Mouse (Mus musculus): ENCODE measurements around the gene Slc39a13.

The Slc39a13 gene

DNA sequence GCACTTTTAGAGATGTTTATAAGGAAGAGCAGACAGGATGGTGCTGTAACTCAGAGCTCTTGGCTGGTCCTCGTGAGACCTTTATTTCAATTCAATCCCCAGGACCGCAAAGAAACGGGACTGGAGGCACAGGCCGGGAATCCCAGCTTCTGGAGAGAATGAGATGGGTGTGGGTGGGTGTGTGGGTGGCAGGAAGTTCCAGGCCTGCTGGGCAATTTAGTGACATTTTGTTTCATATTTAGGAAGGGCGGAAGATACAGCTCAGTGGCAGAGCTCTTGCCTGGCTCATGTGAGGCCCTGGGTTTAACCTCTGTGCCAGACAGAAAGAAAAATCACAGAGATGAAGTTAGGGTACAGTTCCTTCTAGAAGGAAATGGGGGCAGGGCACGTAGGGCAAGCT, 20.0 kb upstream of the Slc39a13 start:
- no peak for DNase-seq (ENCODE audit: extremely low read depth, low read depth, low spot score)

DNA sequence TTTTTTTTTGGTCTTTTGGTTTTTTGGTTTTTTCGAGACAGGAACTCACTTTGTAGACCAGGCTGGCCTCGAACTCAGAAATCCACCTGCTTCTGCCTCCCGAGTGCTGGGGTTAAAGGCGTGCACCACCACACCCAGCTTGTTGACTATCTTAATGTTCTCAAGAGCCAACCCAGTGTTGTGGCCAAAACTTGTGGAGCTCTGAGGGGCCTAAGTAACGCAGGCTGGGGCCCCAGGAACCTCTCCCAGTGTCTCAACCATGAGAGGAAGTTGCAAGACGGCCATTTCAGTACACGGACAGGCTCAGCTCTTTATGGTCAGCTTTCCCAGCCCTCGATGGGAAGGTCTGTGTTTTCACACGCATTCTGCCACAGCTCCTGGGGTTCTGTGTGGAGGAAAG, 18.8 kb upstream of the Slc39a13 start:
- DNase-seq (ENCODE audit: extremely low read depth, low read depth, low spot score): no peak

GRCm38 (mm10) chr2:91087453-91087852, 17.2 kb upstream of the Slc39a13 start:
- no peak for DNase-seq (ENCODE audit: extremely low read depth, low read depth, low spot score)

- DNase-seq (ENCODE audit: extremely low read depth, low read depth, low spot score): no peak
Measured at GRCm38 (mm10) chr2:91086392-91087237, 16.4 kb upstream of the Slc39a13 start.

GRCm38 (mm10) chr2:91085494-91086391, 15.5 kb upstream of the Slc39a13 start:
- DNase-seq (ENCODE audit: extremely low read depth, low read depth, low spot score): no peak

DNA sequence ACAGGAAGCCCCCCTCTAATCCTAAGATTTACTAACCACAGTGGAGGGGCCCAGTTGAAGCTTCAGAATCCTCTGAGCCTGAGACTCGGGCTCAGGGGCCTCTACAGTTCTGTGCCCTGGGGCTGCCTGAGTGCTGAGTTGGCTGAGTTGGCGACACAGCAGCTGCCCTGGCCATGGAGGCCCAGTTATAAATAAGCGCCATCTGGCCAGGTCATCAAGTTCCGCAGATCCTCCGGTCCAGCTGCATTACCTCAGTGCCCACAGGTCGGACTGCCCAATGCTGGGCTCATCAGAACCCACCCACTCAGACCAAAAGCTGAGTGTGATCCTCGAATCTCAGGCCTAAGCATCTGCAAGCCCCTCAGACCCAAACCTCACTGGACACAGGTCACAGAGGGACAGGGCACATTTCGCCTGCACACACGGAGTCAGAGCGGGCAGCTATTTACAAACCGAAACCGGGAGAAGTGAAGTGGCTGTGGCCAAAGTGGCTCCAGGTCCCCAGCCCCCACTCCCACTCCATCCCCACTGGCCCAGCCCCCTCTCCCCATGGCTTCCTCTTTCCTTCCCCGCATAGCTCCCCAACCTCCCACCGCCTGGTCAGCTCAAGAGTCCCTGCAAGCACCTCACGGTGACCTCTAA, 14.1 kb upstream of the Slc39a13 start:
- DNase-seq (ENCODE audit: extremely low read depth, low read depth, low spot score): no peak

- no peak for DNase-seq (ENCODE audit: extremely low read depth, low read depth, low spot score)
Measured at GRCm38 (mm10) chr2:91083366-91083940, 13.2 kb upstream of the Slc39a13 start.

- no peak for DNase-seq (ENCODE audit: extremely low read depth, low read depth, low spot score)
Measured at GRCm38 (mm10) chr2:91082844-91083243, 12.6 kb upstream of the Slc39a13 start.

GRCm38 (mm10) chr2:91081775-91082695, 11.8 kb upstream of the Slc39a13 start, which contains the start of gene Spi1:
Gene Spi1 (plus strand): TSS chr2:91082390.
- no peak for DNase-seq (ENCODE audit: extremely low read depth, low read depth, low spot score)

DNA sequence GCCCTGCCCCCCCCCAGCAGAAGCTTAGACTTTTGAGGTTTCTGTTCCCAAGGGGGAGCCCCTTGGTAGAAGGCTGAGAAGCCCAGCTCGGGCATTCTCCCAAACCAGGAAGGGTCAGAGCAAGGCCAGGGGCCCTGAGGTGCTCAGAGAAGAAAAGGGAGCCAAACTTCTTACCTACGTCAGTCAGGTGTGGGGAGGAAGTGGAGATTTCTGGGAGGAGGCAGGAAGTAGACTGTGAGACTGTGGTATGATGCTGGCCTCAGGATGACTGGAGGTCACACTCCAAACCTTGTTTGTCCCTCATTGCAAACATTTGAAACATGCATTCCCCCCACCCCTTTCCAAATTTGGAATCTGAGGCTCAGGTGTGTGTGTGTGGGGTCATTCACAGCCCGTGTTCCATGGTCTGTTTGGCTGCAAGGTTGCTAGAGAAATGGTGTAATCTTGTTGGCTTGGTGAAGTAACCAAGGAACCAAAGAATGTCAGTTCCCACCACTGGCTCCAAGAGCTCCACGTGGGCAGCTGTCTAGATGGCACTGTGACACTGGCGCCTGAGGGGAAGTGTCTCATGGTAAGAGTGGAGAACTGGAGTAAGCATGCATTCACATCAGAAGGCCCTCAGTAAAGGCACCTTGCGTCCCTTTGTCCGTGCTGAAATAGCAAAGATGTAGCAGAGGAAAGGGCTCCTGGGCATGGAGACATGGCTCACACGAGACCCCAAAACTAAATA, 10.7 kb upstream of the Slc39a13 start:
- DNase-seq (ENCODE audit: extremely low read depth, low read depth, low spot score): no peak

DNA sequence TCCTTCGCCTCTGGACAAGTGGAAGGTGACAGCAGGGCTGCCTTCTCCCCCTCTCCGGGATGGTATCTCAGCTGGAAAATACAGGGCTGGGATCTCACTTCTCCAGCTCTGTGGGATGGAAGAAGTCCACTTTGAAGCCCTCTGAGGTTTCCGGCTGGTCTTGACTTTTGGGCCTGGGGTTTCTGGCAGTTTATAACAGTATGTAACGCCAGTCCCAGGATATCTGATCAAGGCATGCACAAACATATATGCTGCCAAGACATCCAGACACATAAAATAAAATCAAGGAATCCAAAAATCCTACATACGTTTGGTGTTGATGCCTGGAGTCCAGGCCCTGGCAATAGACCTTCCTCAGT, 8.8 kb upstream of the Slc39a13 start:
- DNase-seq (ENCODE audit: extremely low read depth, low read depth, low spot score): no peak

GRCm38 (mm10) chr2:91078314-91079025, 8.3 kb upstream of the Slc39a13 start:
- no peak for DNase-seq (ENCODE audit: extremely low read depth, low read depth, low spot score)

- no peak for DNase-seq (ENCODE audit: extremely low read depth, low read depth, low spot score)
Measured at GRCm38 (mm10) chr2:91077957-91078313, 7.7 kb upstream of the Slc39a13 start.

GRCm38 (mm10) chr2:91072092-91072491, 1.9 kb upstream of the Slc39a13 start:
- no peak for DNase-seq (ENCODE audit: extremely low read depth, low read depth, low spot score)

DNA sequence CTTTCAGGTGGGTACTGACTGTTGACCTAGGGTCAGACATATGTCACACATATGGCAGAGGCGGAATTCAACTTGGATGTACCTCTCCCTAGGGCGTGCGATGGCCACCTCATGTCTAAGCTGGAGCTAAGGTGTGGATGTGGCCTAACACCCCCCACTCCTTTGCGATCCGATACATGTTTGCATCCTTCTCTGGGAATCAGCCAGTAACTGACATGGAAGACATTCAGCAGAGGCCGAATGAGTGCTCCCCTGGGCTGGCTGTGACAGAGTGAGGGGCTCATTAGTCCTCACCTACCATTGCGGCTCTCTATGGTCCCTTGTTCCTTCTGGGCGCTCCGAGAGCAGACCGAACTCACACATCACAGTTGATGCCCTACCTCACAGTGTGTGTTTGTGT, 842 bp upstream of the Slc39a13 start:
- no peak for DNase-seq (ENCODE audit: extremely low read depth, low read depth, low spot score)

DNA sequence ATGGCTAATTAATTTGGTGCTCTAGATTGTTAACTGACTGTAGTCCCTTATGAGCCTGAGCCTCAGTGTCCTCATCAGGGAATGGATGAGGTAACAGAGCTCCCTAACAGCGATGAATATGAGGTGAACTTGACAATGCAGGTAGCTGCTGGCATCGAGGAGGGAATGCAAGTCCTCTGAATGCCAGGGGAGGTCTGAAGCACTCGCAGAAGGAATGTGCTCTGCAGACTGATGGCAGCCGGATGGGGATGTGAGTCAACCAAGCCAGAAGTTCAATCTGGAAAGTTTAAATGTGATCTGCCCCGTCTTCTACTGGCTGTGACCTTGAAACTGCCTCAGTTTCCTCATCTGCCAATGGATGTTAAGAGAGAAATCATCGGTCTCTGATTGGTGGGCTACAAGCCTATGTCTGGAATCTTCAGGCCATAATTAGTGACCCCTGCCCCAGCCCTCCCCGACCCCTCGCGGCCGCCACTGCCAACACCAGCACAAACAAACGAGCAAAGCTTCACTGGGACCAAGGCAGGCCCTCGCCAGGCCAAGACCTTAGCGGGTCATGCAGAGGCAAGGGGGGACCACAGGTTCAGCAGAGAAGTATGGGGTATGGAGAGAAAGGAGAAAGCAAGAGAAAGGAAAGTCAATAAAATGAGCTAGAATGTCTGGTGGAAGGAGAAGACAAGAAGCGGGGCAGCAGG, 764 bp downstream of the Slc39a13 start:
- no peak for DNase-seq (ENCODE audit: extremely low read depth, low read depth, low spot score)

GRCm38 (mm10) chr2:91068872-91069165, 1.4 kb downstream of the Slc39a13 start:
- no peak for DNase-seq (ENCODE audit: extremely low read depth, low read depth, low spot score)

DNA sequence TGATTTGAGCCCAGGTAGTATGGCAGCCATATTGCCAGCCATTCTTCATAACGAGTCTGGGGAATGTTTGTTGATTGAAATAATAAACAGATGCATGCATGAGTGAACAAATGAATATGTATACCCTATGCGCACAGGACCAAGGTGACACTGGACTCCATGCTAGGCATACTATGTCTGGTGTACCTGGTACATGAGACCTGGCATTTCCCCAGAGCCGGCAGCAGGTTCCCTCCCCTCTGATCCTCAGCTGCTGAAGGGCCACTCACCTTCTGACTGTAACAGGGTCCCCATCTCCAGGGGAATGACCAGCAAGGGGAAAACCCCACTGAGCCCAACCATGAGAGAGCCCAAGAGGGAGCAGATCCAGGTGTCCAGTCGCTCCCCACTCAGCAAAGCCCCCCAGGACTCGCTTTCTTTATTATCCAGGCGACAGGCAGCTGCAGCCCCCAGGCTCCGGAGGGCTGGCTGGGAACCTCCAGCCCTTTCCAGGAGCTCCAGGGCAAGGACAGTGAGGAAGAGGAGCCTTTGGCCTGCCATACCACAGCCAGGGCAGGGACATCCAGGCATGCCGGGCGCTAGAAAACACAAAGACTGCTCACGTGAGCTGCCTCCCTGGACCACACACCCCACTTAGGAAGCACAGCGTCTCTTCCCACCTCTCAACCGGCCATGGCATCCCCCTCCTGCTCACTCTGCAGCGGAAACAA, 1.9 kb downstream of the Slc39a13 start:
- no peak for DNase-seq (ENCODE audit: extremely low read depth, low read depth, low spot score)

Data from fat pad, adult 2 months (tissue).